Mouse (Mus musculus): ENCODE data around the gene Gm2696. TPM values are rescaled to one million over a fixed set of nuclear protein-coding genes. Genes with fewer than 3 reads are reported as not detected.

Gene Gm2696
- polyA plus RNA-seq, 1 experiment from 2014 or later, result not detected

GRCm38 (mm10) chr10:77819203-77819602 is 4.7 kb downstream of the Gm2696 start:
- Histone ChIP-seq H3K4me2 (ENCODE audit: low read depth, severe bottlenecking) (no peak overlapping the region), H3K27ac (replicated peaks; ENCODE audit: low read depth, low read length) (no peak overlapping the region), H3K36me3 (ENCODE audit: control insufficient read depth, insufficient read depth, low read length) (no peaks in the 10 kb centered on the region), H3K4me3 (ENCODE audit: low read depth, low read length) (no peak overlapping the region), H3K9me3 (ENCODE audit: control insufficient read depth, low read length) (no peaks in the 10 kb centered on the region), H3K27me3 (ENCODE audit: control insufficient read depth, insufficient read depth, low read length) (no peaks in the 10 kb centered on the region), H3K9ac (ENCODE audit: low read length) (no peak overlapping the region), H3K4me1 (ENCODE audit: control insufficient read depth, insufficient read depth, low read length) (0 out of 2 replicates have a peak, but pooled peaks cover 4% of the 10 kb centered on the region)
- DNase-seq (ENCODE audit: low spot score) (no peak), ATAC-seq (ENCODE audit: insufficient number of reproducible peaks, low FRiP score, low TSS enrichment, low read depth) (no peak)
- WGBS, result 44% methylated on average over 4 of the region's 4 CpGs

GRCm38 (mm10) chr10:77826951-77827350 is 12.5 kb downstream of the Gm2696 start, which contains the start of gene Krtap10-4:
Gene Krtap10-4 (minus strand): TSS chr10:77827095.
- no peak within 1 kb of the TSS for H3K4me2 ChIP-seq (ENCODE audit: low read depth, severe bottlenecking)
- no peaks in the 10 kb centered on the region for H3K27me3 ChIP-seq (ENCODE audit: control insufficient read depth, insufficient read depth, low read length)
- H3K4me3 ChIP-seq (ENCODE audit: low read depth, low read length), result no peak within 1 kb of the TSS
- H3K27ac ChIP-seq (replicated peaks; ENCODE audit: low read depth, low read length), result no peak within 1 kb of the TSS
- DNase-seq (ENCODE audit: low spot score) (no peak), ATAC-seq (ENCODE audit: insufficient number of reproducible peaks, low FRiP score, low TSS enrichment, low read depth) (no peak)
- no peaks in the 10 kb centered on the region for H3K9me3 ChIP-seq (ENCODE audit: control insufficient read depth, low read length)
- H3K4me1 ChIP-seq (ENCODE audit: control insufficient read depth, insufficient read depth, low read length), result 0 out of 2 replicates have a peak, but pooled peaks cover 2% of the 10 kb centered on the region
- H3K9ac ChIP-seq (ENCODE audit: low read length), result no peak within 1 kb of the TSS
- 77% methylated on average over 6 of the region's 6 CpGs for WGBS
- no peaks in the 10 kb centered on the region for H3K36me3 ChIP-seq (ENCODE audit: control insufficient read depth, insufficient read depth, low read length)

- 74% methylated on average over 9 of the region's 9 CpGs for WGBS
- ATAC-seq (ENCODE audit: insufficient number of reproducible peaks, low FRiP score, low TSS enrichment, low read depth) (no peak), DNase-seq (ENCODE audit: low spot score) (no peak)
- no peak within 1 kb of the TSS for H3K4me2 ChIP-seq (ENCODE audit: low read depth, severe bottlenecking)
- H3K9ac ChIP-seq (ENCODE audit: low read length), result no peak within 1 kb of the TSS
- no peaks in the 10 kb centered on the region for H3K4me1 ChIP-seq (ENCODE audit: control insufficient read depth, insufficient read depth, low read length)
- no peak within 1 kb of the TSS for H3K4me3 ChIP-seq (ENCODE audit: low read depth, low read length)
- no peaks in the 10 kb centered on the region for H3K27me3 ChIP-seq (ENCODE audit: control insufficient read depth, insufficient read depth, low read length)
- H3K27ac ChIP-seq (replicated peaks; ENCODE audit: low read depth, low read length), result no peak within 1 kb of the TSS
- H3K36me3 ChIP-seq (ENCODE audit: control insufficient read depth, insufficient read depth, low read length), result no peaks in the 10 kb centered on the region; the same call in 1 of the 2 replicates
- no peaks in the 10 kb centered on the region for H3K9me3 ChIP-seq (ENCODE audit: control insufficient read depth, low read length)
Measured at GRCm38 (mm10) chr10:77835647-77836046, 21.2 kb downstream of the Gm2696 start, which contains the start of gene Krtap10-10. Gene Krtap10-10 (plus strand): TSS chr10:77835947.

GRCm38 (mm10) chr10:77839006-77839405 is 24.5 kb downstream of the Gm2696 start:
- H3K9me3 ChIP-seq (ENCODE audit: control insufficient read depth, low read length), result no peaks in the 10 kb centered on the region; the same call in 1 of the 2 replicates
- DNase-seq (ENCODE audit: low spot score), result no peak
- H3K9ac ChIP-seq (ENCODE audit: low read length), result no peak overlapping the region
- no peaks in the 10 kb centered on the region; the same call in 1 of the 2 replicates for H3K36me3 ChIP-seq (ENCODE audit: control insufficient read depth, insufficient read depth, low read length)
- H3K4me1 ChIP-seq (ENCODE audit: control insufficient read depth, insufficient read depth, low read length), result no peaks in the 10 kb centered on the region
- ATAC-seq (ENCODE audit: insufficient number of reproducible peaks, low FRiP score, low TSS enrichment, low read depth), result no peak
- H3K27me3 ChIP-seq (ENCODE audit: control insufficient read depth, insufficient read depth, low read length), result no peaks in the 10 kb centered on the region
- no peak overlapping the region for H3K4me3 ChIP-seq (ENCODE audit: low read depth, low read length)
- H3K27ac ChIP-seq (replicated peaks; ENCODE audit: low read depth, low read length), result no peak overlapping the region
- H3K4me2 ChIP-seq (ENCODE audit: low read depth, severe bottlenecking), result no peak overlapping the region
- 75% methylated on average over 6 of the region's 6 CpGs for WGBS

GRCm38 (mm10) chr10:77846503-77846902 is 32.0 kb downstream of the Gm2696 start, which contains the start of gene Gm36176:
Gene Gm36176 (plus strand): TSS chr10:77846803.
- DNase-seq (ENCODE audit: low spot score), result no peak
- H3K9me3 ChIP-seq (ENCODE audit: control insufficient read depth, low read length), result no peaks in the 10 kb centered on the region; the same call in 1 of the 2 replicates
- H3K4me1 ChIP-seq (ENCODE audit: control insufficient read depth, insufficient read depth, low read length), result no peaks in the 10 kb centered on the region
- WGBS, result 88% methylated on average over 3 of the region's 3 CpGs
- H3K4me2 ChIP-seq (ENCODE audit: low read depth, severe bottlenecking), result no peak within 1 kb of the TSS
- no peak within 1 kb of the TSS for H3K27ac ChIP-seq (replicated peaks; ENCODE audit: low read depth, low read length)
- H3K9ac ChIP-seq (ENCODE audit: low read length), result no peak within 1 kb of the TSS
- H3K4me3 ChIP-seq (ENCODE audit: low read depth, low read length), result no peak within 1 kb of the TSS
- H3K27me3 ChIP-seq (ENCODE audit: control insufficient read depth, insufficient read depth, low read length), result no peaks in the 10 kb centered on the region
- no peaks in the 10 kb centered on the region for H3K36me3 ChIP-seq (ENCODE audit: control insufficient read depth, insufficient read depth, low read length)
- no peak for ATAC-seq (ENCODE audit: insufficient number of reproducible peaks, low FRiP score, low TSS enrichment, low read depth)

GRCm38 (mm10) chr10:77846961-77847360 is 32.5 kb downstream of the Gm2696 start:
- H3K27ac ChIP-seq (replicated peaks; ENCODE audit: low read depth, low read length), result no peak overlapping the region
- H3K36me3 ChIP-seq (ENCODE audit: control insufficient read depth, insufficient read depth, low read length), result no peaks in the 10 kb centered on the region
- H3K9me3 ChIP-seq (ENCODE audit: control insufficient read depth, low read length), result no peaks in the 10 kb centered on the region; the same call in 1 of the 2 replicates
- no peak for DNase-seq (ENCODE audit: low spot score)
- no peak overlapping the region for H3K4me3 ChIP-seq (ENCODE audit: low read depth, low read length)
- no peaks in the 10 kb centered on the region for H3K4me1 ChIP-seq (ENCODE audit: control insufficient read depth, insufficient read depth, low read length)
- WGBS, result 31% methylated on average over 2 of the region's 2 CpGs
- H3K9ac ChIP-seq (ENCODE audit: low read length), result no peak overlapping the region
- no peaks in the 10 kb centered on the region for H3K27me3 ChIP-seq (ENCODE audit: control insufficient read depth, insufficient read depth, low read length)
- no peak for ATAC-seq (ENCODE audit: insufficient number of reproducible peaks, low FRiP score, low TSS enrichment, low read depth)
- H3K4me2 ChIP-seq (ENCODE audit: low read depth, severe bottlenecking), result no peak overlapping the region

GRCm38 (mm10) chr10:77847538-77847937 is 33.1 kb downstream of the Gm2696 start:
- Histone ChIP-seq H3K36me3 (ENCODE audit: control insufficient read depth, insufficient read depth, low read length) (no peaks in the 10 kb centered on the region), H3K9me3 (ENCODE audit: control insufficient read depth, low read length) (no peaks in the 10 kb centered on the region; the same call in 1 of the 2 replicates), H3K4me1 (ENCODE audit: control insufficient read depth, insufficient read depth, low read length) (no peaks in the 10 kb centered on the region), H3K4me3 (ENCODE audit: low read depth, low read length) (no peak overlapping the region), H3K9ac (ENCODE audit: low read length) (no peak overlapping the region), H3K27ac (replicated peaks; ENCODE audit: low read depth, low read length) (no peak overlapping the region), H3K4me2 (ENCODE audit: low read depth, severe bottlenecking) (no peak overlapping the region), H3K27me3 (ENCODE audit: control insufficient read depth, insufficient read depth, low read length) (no peaks in the 10 kb centered on the region)
- ATAC-seq (ENCODE audit: insufficient number of reproducible peaks, low FRiP score, low TSS enrichment, low read depth) (no peak), DNase-seq (ENCODE audit: low spot score) (no peak)
- 91% methylated on average over 2 of the region's 2 CpGs for WGBS

- no peak within 1 kb of the TSS for H3K27ac ChIP-seq (replicated peaks; ENCODE audit: low read depth, low read length)
- 74% methylated on average over 9 of the region's 9 CpGs for WGBS
- no peaks in the 10 kb centered on the region for H3K9me3 ChIP-seq (ENCODE audit: control insufficient read depth, low read length)
- H3K4me2 ChIP-seq (ENCODE audit: low read depth, severe bottlenecking), result no peak within 1 kb of the TSS
- H3K4me1 ChIP-seq (ENCODE audit: control insufficient read depth, insufficient read depth, low read length), result no peaks in the 10 kb centered on the region
- no peaks in the 10 kb centered on the region for H3K27me3 ChIP-seq (ENCODE audit: control insufficient read depth, insufficient read depth, low read length)
- no peaks in the 10 kb centered on the region for H3K36me3 ChIP-seq (ENCODE audit: control insufficient read depth, insufficient read depth, low read length)
- H3K9ac ChIP-seq (ENCODE audit: low read length), result no peak within 1 kb of the TSS
- H3K4me3 ChIP-seq (ENCODE audit: low read depth, low read length), result no peak within 1 kb of the TSS
- DNase-seq (ENCODE audit: low spot score) (no peak), ATAC-seq (ENCODE audit: insufficient number of reproducible peaks, low FRiP score, low TSS enrichment, low read depth) (no peak)
Measured at GRCm38 (mm10) chr10:77852559-77852958, 38.1 kb downstream of the Gm2696 start, which contains the start of gene Gm10318. Gene Gm10318 (plus strand): TSS chr10:77852859.

GRCm38 (mm10) chr10:77861675-77862074 is 47.2 kb downstream of the Gm2696 start, which contains the start of gene Gm3285:
Gene Gm3285 (plus strand): TSS chr10:77861975.
- no peak within 1 kb of the TSS for H3K4me2 ChIP-seq (ENCODE audit: low read depth, severe bottlenecking)
- H3K4me3 ChIP-seq (ENCODE audit: low read depth, low read length), result no peak within 1 kb of the TSS
- H3K9me3 ChIP-seq (ENCODE audit: control insufficient read depth, low read length), result no peaks in the 10 kb centered on the region
- H3K9ac ChIP-seq (ENCODE audit: low read length), result no peak within 1 kb of the TSS
- H3K4me1 ChIP-seq (ENCODE audit: control insufficient read depth, insufficient read depth, low read length), result no peaks in the 10 kb centered on the region
- no peaks in the 10 kb centered on the region for H3K36me3 ChIP-seq (ENCODE audit: control insufficient read depth, insufficient read depth, low read length)
- no peak within 1 kb of the TSS for H3K27ac ChIP-seq (replicated peaks; ENCODE audit: low read depth, low read length)
- 53% methylated on average over 7 of the region's 7 CpGs for WGBS
- no peaks in the 10 kb centered on the region for H3K27me3 ChIP-seq (ENCODE audit: control insufficient read depth, insufficient read depth, low read length)
- DNase-seq (ENCODE audit: low spot score) (no peak), ATAC-seq (ENCODE audit: insufficient number of reproducible peaks, low FRiP score, low TSS enrichment, low read depth) (no peak)

All from limb, embryonic 11.5 days (tissue).